Mouse (Mus musculus): ENCODE measurements around the gene Tfb1m.

- TF ChIP-seq CTCF (IDR thresholded peaks at IDR 0.05; ENCODE audit: insufficient read depth, low read length): no peak
- no peak for TF ChIP-seq POLR2A (IDR thresholded peaks at IDR 0.05; ENCODE audit: borderline replicate concordance, extremely low read depth, low read depth, low read length)
Observed at GRCm38 (mm10) chr17:3527841-3528471, 29.6 kb downstream of the Tfb1m start.
